Mouse (Mus musculus) limb, embryonic 15.5 days (tissue): Measurements from ENCODE around the gene D130043K22Rik. TPM values are rescaled to one million over a fixed set of nuclear protein-coding genes. Genes with fewer than 3 reads are reported as not detected.

Experiments used
- ATAC-seq: fragments of 200-750 bp; cut with Nextera tagmentation; 2 replicates; pipeline ENCODE4 v1.8.0; 2017; ENCODE audit warnings: low read depth, moderate TSS enrichment; ENCODE audit not compliant: insufficient number of reproducible peaks, low FRiP score, low TSS enrichment
- H3K27ac ChIP-seq: fragments of 300-500 bp; sonication (generic); 2 replicates; pipeline ENCODE4 v1.5.1; 2015; ENCODE audit warnings: moderate library complexity, mild to moderate bottlenecking, inconsistent platforms
- H3K27me3 ChIP-seq: fragments of 300-500 bp; sonication (generic); 2 replicates; pipeline ENCODE4 v1.6.1; 2015; ENCODE audit warnings: inconsistent platforms
- H3K36me3 ChIP-seq: fragments of 300-500 bp; sonication (generic); 2 replicates; pipeline ENCODE4 v1.6.1; 2015; ENCODE audit warnings: inconsistent platforms
- H3K4me1 ChIP-seq: fragments of 300-500 bp; sonication (generic); 2 replicates; pipeline ENCODE4 v1.6.1; 2015; ENCODE audit warnings: inconsistent platforms
- H3K4me2 ChIP-seq: fragments of 300-500 bp; sonication (generic); 2 replicates; pipeline ENCODE4 v1.6.1; 2015; ENCODE audit warnings: mild to moderate bottlenecking, inconsistent platforms
- H3K4me3 ChIP-seq: fragments of 300-500 bp; sonication (generic); 2 replicates; pipeline ENCODE4 v1.5.1; 2015; ENCODE audit warnings: mild to moderate bottlenecking, inconsistent platforms
- H3K9ac ChIP-seq: fragments of 300-500 bp; sonication (generic); 2 replicates; pipeline ENCODE4 v1.6.1; 2015; ENCODE audit warnings: inconsistent platforms
- H3K9me3 ChIP-seq: fragments of 300-500 bp; sonication (generic); 2 replicates; pipeline ENCODE4 v1.6.1; 2016; ENCODE audit warnings: inconsistent platforms
- WGBS: fragments of 180-500 bp; shearing (Covaris S2); methylation state at CpG from one replicate; pipeline ENCODE4 v1.1.7; 2015; 5-methylcytosine and 5-hydroxymethylcytosine counted together
- polyA plus RNA-seq: library from polyadenylated mRNA; unstranded; fragments of >200 nt; fragmentation: Nextera tagmentation; extraction: Ambion mirVana; gene quantifications from 2 replicates; pipeline ENCODE4 v1.2.1, GENCODE M21; 2015

Gene D130043K22Rik
- polyA plus RNA-seq, 1 experiment from 2014 or later: 0.04 TPM

DNA sequence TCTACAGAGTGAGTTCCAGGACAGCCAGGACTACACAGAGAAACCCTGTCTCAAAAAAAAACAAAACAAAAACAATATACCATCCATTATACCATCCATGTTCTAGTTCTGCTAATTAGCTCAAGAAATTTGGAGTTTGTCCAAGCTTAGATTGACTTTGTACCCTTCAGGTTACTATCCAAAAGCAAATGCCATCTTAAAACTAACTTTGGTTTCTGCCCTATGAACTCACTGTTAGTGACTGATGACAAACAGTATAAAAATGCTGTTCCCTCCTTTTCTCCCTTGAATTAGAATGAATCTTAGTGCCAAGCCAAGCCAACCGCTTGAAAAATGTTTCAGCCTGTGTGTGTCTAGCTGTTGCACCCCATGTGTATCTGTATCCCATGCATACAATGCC lies 30.3 kb upstream of the D130043K22Rik start:
- no peak overlapping the region for H3K9ac ChIP-seq
- WGBS: 78% methylated on average over 1 of the region's 1 CpGs
- peaks cover 48% of the 10 kb centered on the region for H3K36me3 ChIP-seq
- no peak overlapping the region for H3K27ac ChIP-seq
- H3K4me3 ChIP-seq: no peak overlapping the region
- ATAC-seq: no peak
- no peaks in the 10 kb centered on the region for H3K27me3 ChIP-seq
- H3K4me2 ChIP-seq: no peak overlapping the region
- no peaks in the 10 kb centered on the region for H3K9me3 ChIP-seq
- H3K4me1 ChIP-seq: no peaks in the 10 kb centered on the region

- Histone ChIP-seq H3K27me3 (no peaks in the 10 kb centered on the region), H3K27ac (no peak overlapping the region), H3K36me3 (peaks cover 36% of the 10 kb centered on the region), H3K4me2 (no peak overlapping the region), H3K4me1 (no peaks in the 10 kb centered on the region), H3K4me3 (no peak overlapping the region), H3K9me3 (no peaks in the 10 kb centered on the region), H3K9ac (no peak overlapping the region)
- peak; percentile 75; the same call in 1 of the 2 replicates for ATAC-seq
- WGBS: 50% methylated on average over 4 of the region's 4 CpGs
These were observed 28.5 kb upstream of the D130043K22Rik start for GRCm38 (mm10) chr13:24816125-24817092.

- Histone ChIP-seq H3K27ac (no peak overlapping the region), H3K36me3 (peaks cover 11% of the 10 kb centered on the region), H3K9ac (no peak overlapping the region), H3K4me1 (no peaks in the 10 kb centered on the region), H3K4me3 (no peak overlapping the region), H3K27me3 (no peaks in the 10 kb centered on the region), H3K9me3 (no peaks in the 10 kb centered on the region), H3K4me2 (no peak overlapping the region)
- WGBS: 89% methylated on average over 1 of the region's 1 CpGs
- no peak for ATAC-seq
These were observed 25.0 kb upstream of the D130043K22Rik start for GRCm38 (mm10) chr13:24819931-24820330.

GRCm38 (mm10) chr13:24822663-24823343 lies 22.1 kb upstream of the D130043K22Rik start:
- no peak overlapping the region for H3K27ac ChIP-seq
- no peaks in the 10 kb centered on the region for H3K27me3 ChIP-seq
- no peak for ATAC-seq
- WGBS: 83% methylated on average over 16 of the region's 16 CpGs
- H3K36me3 ChIP-seq: peaks cover 7% of the 10 kb centered on the region; the same call in 1 of the 2 replicates
- H3K9ac ChIP-seq: no peak overlapping the region
- H3K4me1 ChIP-seq: no peaks in the 10 kb centered on the region
- no peak overlapping the region for H3K4me2 ChIP-seq
- H3K4me3 ChIP-seq: no peak overlapping the region
- H3K9me3 ChIP-seq: no peaks in the 10 kb centered on the region

GRCm38 (mm10) chr13:24824647-24825046 lies 20.3 kb upstream of the D130043K22Rik start:
- H3K4me1 ChIP-seq: no peaks in the 10 kb centered on the region
- no peak overlapping the region for H3K9ac ChIP-seq
- peaks cover 5% of the 10 kb centered on the region; the same call in 1 of the 2 replicates for H3K36me3 ChIP-seq
- H3K27ac ChIP-seq: no peak overlapping the region
- no peak for ATAC-seq
- 89% methylated on average over 4 of the region's 4 CpGs for WGBS
- H3K27me3 ChIP-seq: no peaks in the 10 kb centered on the region
- H3K4me3 ChIP-seq: no peak overlapping the region
- no peaks in the 10 kb centered on the region for H3K9me3 ChIP-seq
- H3K4me2 ChIP-seq: no peak overlapping the region

GRCm38 (mm10) chr13:24825587-24825986 lies 19.3 kb upstream of the D130043K22Rik start:
- no peak for ATAC-seq
- no peak overlapping the region for H3K4me2 ChIP-seq

DNA sequence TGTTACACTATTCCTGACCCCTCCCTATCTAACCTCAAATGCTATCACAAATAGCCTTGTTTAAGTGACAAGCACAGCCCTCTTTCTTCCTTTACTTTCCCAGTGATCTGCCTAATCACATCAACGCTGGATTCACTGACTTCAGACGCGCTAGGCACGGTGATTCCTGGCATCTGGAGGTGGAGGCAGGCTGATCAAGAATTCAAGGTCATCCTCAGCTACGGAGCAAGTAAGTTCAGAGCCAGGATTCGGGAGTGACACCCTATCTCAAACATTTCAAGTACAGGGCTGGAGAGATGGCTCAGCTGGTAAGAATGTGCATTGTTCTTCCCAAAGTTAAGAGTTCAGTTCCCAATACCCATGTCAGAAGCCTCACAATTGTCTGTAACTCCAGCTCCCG lies 18.8 kb upstream of the D130043K22Rik start:
- no peak overlapping the region for H3K9ac ChIP-seq
- H3K9me3 ChIP-seq: no peaks in the 10 kb centered on the region
- no peak overlapping the region for H3K27ac ChIP-seq
- H3K4me3 ChIP-seq: no peak overlapping the region
- H3K27me3 ChIP-seq: no peaks in the 10 kb centered on the region
- whole genome bisulfite sequencing: 82% methylated on average over 7 of the region's 7 CpGs
- no peak overlapping the region for H3K4me2 ChIP-seq
- H3K36me3 ChIP-seq: no peaks in the 10 kb centered on the region
- H3K4me1 ChIP-seq: 0 out of 2 replicates have a peak, but pooled peaks cover 3% of the 10 kb centered on the region
- no peak for ATAC-seq

More at GRCm38 (mm10) chr13:24825587-24825986, 19.3 kb upstream of the D130043K22Rik start:
- 61% methylated on average over 4 of the region's 4 CpGs for WGBS
- H3K4me1 ChIP-seq: 0 out of 2 replicates have a peak, but pooled peaks cover 3% of the 10 kb centered on the region
- no peaks in the 10 kb centered on the region for H3K27me3 ChIP-seq
- H3K4me3 ChIP-seq: no peak overlapping the region
- H3K9ac ChIP-seq: no peak overlapping the region
- H3K36me3 ChIP-seq: no peaks in the 10 kb centered on the region
- H3K9me3 ChIP-seq: no peaks in the 10 kb centered on the region
- no peak overlapping the region for H3K27ac ChIP-seq

DNA sequence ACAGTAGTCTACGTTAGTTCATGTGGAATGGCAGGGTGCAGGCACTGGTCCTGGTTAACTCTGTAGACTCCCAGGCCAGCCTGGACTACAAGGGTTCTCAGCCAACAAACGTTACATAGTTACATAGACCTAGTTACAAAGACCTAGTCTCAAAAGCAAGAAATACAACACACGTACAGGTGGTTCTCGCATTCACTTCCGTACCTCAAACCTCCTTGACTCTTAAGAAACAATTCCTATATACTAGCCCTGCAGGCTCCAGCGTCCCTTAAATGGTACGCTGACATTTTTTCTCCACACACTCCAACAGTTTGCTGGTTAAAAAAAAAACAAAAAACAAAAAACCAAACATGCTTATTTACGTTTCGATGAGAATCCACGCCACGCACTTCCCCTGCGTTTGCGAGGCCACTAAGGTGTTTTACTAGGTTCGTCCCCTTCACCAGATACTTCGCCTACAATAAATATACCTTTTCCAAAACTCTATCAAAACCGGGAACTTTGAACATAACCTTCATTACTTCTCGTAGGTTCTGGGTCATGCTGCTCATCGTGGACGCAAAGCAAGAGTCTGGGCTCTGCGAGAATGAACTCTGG lies 14.1 kb upstream of the D130043K22Rik start:
- no peak for ATAC-seq
- no peaks in the 10 kb centered on the region for H3K27me3 ChIP-seq
- peak overlapping the region; percentile 81 for H3K27ac ChIP-seq
- H3K36me3 ChIP-seq: no peaks in the 10 kb centered on the region
- H3K4me2 ChIP-seq: peak overlapping the region; percentile 53
- H3K4me3 ChIP-seq: peak overlapping the region; percentile 95
- H3K4me1 ChIP-seq: peaks cover 22% of the 10 kb centered on the region
- peak overlapping the region; percentile 62 for H3K9ac ChIP-seq
- 1% methylated on average over 20 of the region's 20 CpGs for WGBS
- H3K9me3 ChIP-seq: no peaks in the 10 kb centered on the region

- H3K9me3 ChIP-seq: no peaks in the 10 kb centered on the region
- peaks cover 22% of the 10 kb centered on the region for H3K4me1 ChIP-seq
- WGBS: under 1% methylated on average over 81 of the region's 90 CpGs
- peak within 1 kb of the TSS; percentile 66 for H3K4me2 ChIP-seq
- ATAC-seq: peak; percentile 96
- H3K27me3 ChIP-seq: no peaks in the 10 kb centered on the region
- H3K27ac ChIP-seq: peak within 1 kb of the TSS; percentile 92
- peak within 1 kb of the TSS; percentile 95 for H3K9ac ChIP-seq
- H3K36me3 ChIP-seq: no peaks in the 10 kb centered on the region; the same call in 1 of the 2 replicates
- peak within 1 kb of the TSS; percentile 95 for H3K4me3 ChIP-seq
These were observed 13.4 kb upstream of the D130043K22Rik start, which contains the start of the genes Acot13 and Tdp2 for GRCm38 (mm10) chr13:24831353-24832130. Acot13 (minus strand) TSS chr13:24831540. Tdp2 (plus strand) TSS chr13:24831679.

GRCm38 (mm10) chr13:24832131-24832810 lies 12.7 kb upstream of the D130043K22Rik start:
- WGBS: 3% methylated on average over 21 of the region's 21 CpGs
- ATAC-seq: no peak

More at GRCm38 (mm10) chr13:24832131-24832810, 12.7 kb upstream of the D130043K22Rik start:
- H3K4me3 ChIP-seq: peak overlapping the region; percentile 95
- H3K27ac ChIP-seq: peak overlapping the region; percentile 92
- no peaks in the 10 kb centered on the region for H3K9me3 ChIP-seq
- H3K9ac ChIP-seq: peak overlapping the region; percentile 95
- no peaks in the 10 kb centered on the region for H3K27me3 ChIP-seq
- peaks cover 22% of the 10 kb centered on the region for H3K4me1 ChIP-seq
- H3K36me3 ChIP-seq: peaks cover 2% of the 10 kb centered on the region
- peak overlapping the region; percentile 66 for H3K4me2 ChIP-seq
